Mouse (Mus musculus): ENCODE results near the gene Paqr9.

- TF ChIP-seq GATA1 (IDR thresholded peaks at IDR 0.05; ENCODE audit: borderline replicate concordance, low read length) (no peak), FLI1 (IDR thresholded peaks at IDR 0.05; ENCODE audit: low read length) (no peak)
These were observed 18.2 kb upstream of the Paqr9 start for GRCm38 (mm10) chr9:95541208-95541607.

All from megakaryocyte, embryonic 14.5 days (primary cell).